Mouse (Mus musculus) embryo, embryonic 10 days (tissue): ENCODE results near the gene Selenbp2.
"Not testable (repeated sequence)": the region's sequence is repeated elsewhere in the genome, so short reads cannot be mapped to it uniquely, and the experiment has no call there.

Experiments
- DNase-seq: peaks from one replicate; pipeline ENCODE4 v3.0.0-alpha.2; 2015; ENCODE audit warnings: low spot score

The Selenbp2 gene

DNA sequence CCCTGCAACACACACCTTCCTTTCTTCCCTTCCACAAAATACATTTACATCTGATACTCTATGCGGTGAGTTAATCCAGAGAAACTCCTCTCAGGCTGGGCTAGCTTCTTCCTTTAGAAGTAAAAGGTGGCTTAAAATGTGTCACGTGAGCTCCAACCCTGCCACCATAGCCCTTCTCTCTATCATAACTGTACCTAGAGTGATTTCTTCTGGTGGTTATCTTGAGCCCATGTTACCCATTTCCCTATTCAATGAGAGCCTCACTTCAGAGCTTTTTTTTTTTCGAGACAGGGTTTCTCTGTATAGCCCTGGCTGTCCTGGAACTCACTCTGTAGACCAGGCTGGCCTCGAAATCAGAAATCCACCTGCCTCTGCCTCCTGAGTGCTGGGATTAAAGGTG lies 1.7 kb upstream of the Selenbp2 start:
- not testable (repeated sequence) for DNase-seq

GRCm38 (mm10) chr3:94693874-94694273 lies 518 bp downstream of the Selenbp2 start:
- not testable (repeated sequence) for DNase-seq

DNA sequence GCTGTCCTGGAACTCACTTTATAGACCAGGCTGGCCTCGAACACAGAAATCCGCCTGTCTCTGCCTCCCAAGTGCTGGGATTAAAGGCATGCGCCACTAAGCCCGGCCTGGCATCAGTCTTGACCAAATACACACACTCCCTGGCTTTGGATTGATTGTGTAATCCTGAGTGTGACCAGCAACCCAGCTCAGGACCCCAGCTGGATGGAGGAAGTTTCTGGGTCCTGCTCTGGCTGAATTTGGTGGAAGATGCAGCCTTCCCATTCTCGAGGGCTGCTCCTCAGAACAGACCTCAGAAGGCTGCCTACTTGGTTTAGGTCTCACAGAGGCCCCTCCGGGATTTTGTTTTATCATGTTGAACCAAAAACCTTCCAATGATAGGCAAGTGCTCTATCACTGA lies 2.2 kb downstream of the Selenbp2 start:
- DNase-seq, result not testable (repeated sequence)

- DNase-seq, result not testable (repeated sequence)
Observed at GRCm38 (mm10) chr3:94696257-94696656, 2.9 kb downstream of the Selenbp2 start.

DNA sequence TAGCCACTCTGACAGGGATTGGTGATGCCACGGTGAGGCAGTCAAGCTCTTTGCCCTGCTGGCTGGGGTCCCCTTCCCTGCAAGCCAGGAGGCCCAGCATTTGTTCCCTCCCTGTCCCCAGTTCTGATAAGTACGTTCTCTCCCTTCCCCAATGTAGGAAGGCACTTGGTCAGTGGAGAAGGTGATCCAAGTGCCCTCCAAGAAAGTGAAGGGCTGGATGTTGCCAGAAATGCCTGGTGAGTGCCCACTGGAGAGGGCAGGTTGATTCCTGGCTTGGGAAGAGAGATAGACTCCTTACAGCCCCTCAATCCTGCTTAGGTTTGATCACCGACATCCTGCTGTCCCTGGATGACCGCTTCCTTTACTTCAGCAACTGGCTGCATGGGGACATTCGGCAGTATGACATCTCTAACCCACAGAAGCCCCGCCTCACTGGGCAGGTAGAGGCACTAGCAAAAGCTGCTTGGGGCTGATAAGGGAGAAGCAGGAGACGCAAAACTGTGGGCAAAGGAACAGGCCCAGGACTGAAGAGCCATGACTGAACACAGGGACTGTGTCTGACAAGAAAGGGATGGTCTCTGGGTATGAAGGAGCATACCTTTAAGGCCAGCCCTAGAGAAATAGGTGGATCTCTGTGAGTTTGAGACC lies 8.9 kb downstream of the Selenbp2 start:
- not testable (repeated sequence) for DNase-seq

GRCm38 (mm10) chr3:94702856-94703255 lies 9.5 kb downstream of the Selenbp2 start:
- no peak for DNase-seq

GRCm38 (mm10) chr3:94703364-94703763 lies 10.0 kb downstream of the Selenbp2 start:
- DNase-seq, result not testable (repeated sequence)

GRCm38 (mm10) chr3:94710591-94710990 lies 17.2 kb downstream of the Selenbp2 start:
- not testable (repeated sequence) for DNase-seq

GRCm38 (mm10) chr3:94713424-94713823 lies 20.1 kb downstream of the Selenbp2 start:
- DNase-seq, result not testable (repeated sequence)

DNA sequence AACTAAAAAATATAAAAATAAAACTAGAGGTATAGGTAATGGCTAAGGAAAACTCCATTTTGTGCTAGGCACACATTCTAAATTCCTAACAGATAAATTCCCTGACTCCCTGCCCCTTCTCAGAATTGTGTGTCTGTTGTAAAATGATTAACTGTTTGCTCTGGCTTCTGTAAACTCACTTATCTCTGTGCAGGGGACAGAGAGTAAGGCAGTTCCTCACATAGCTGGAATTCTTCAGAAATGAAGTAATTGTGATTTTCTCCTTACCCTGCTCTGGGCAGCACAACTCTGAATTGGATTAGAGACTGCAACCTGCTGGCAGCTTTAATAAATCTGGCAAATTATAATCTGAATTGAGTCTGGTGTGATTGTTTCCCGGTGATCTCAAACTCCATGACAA lies 24.9 kb downstream of the Selenbp2 start:
- DNase-seq, result not testable (repeated sequence)

- DNase-seq, result not testable (repeated sequence)
Observed at GRCm38 (mm10) chr3:94723637-94724036, 30.3 kb downstream of the Selenbp2 start.

- DNase-seq, result no peak
Observed at GRCm38 (mm10) chr3:94745691-94746090, 52.3 kb downstream of the Selenbp2 start.
